Mouse (Mus musculus) forelimb bud, embryonic 11.5 days (tissue): ENCODE measurements around the gene Olfr1449.
"Not testable (repeated sequence)": the region's sequence is repeated elsewhere in the genome, so short reads cannot be mapped to it uniquely, and the experiment has no call there.

ENCODE experiments used
- DNase-seq: peaks from one replicate; pipeline ENCODE4 v3.0.0-alpha.2; 2012; ENCODE audit warnings: low read depth, low spot score

The Olfr1449 gene

DNA sequence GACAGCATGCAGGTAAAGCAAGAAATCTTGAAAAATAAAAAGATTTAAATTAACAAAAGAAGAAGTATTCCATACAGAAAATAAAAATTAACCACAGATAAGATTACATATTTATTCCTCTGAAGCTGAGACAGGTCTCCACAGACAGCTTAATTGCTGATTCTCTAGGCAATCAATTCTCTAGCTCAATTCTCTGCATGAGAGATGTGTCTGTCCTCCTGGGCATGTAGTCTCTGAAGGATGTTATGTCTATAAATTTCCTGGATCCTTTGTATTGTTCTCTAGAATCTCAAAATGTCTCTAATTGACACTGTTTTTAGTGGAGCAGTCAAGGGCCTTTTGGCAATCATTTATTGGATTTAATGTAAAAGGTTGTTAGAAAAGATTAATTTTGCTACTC is at the start of gene Olfr1449:
Olfr1449 (plus strand) TSS at position 301 of the 400 bp plus-strand sequence.
- no peak for DNase-seq

DNA sequence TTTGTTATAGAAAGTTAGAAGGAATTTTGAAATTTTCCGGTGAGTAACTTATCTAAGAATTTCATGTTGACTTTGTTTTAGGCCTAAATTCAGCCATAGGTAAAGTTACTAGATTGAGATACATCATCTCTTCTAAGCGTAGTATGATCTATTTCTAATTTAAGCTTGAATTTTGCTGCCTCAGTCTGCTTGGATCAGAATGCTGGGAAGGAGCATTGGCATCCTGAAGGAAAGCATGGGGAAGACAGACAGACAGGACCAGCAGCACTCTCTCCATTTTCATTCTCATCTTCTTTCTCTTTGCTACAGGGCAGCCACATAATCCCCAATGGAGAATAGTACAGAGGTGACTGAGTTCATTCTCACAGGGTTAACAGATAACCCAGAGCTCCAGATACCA is 47.1 kb upstream of the Olfr1449 start, which contains the start of gene Olfr1445:
Olfr1445 (plus strand) TSS at position 301 of the 400 bp plus-strand sequence.
- DNase-seq = no peak

DNA sequence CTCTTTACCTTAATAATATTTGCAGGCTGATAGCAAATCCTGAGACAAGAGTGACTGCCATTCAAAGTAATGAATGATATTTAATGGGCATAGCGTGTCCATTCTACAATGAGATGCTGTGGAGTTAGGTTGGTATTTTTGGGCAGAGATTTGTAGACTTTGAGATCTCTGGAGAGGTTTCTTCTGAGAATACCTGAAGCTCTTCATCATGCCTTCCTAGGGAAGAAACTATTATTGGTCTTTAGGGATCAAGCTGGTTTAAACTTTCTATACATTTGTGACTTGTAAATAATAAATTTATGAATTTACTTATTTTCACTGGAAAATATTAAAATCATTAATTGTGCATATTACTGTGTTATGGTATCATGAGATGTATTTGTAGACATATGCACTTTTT is 37.2 kb upstream of the Olfr1449 start, which contains the start of gene Olfr1446:
Olfr1446 (minus strand) TSS at position 101 of the 400 bp plus-strand sequence.
- no peak for DNase-seq

DNA sequence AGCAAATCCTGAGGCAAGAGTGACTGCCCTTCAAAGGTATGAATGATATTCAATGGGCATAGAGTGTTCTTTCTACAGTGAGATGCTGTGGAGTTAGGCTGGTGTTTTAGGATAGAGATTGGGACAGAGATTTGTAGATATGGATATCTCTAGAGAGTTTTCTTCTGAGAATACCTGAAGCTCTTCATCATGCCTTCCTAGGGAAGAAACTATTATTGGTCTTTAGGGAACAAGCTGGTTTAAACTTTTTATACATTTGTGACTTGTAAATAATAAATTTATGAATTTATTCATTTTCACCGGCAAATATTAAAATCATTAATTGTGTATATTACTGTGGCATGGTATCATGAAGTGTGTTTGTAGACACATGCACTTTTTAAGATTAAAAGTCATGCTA is 27.0 kb upstream of the Olfr1449 start, which contains the start of gene Olfr1447:
Olfr1447 (minus strand) TSS at position 101 of the 400 bp plus-strand sequence.
- DNase-seq = no peak

DNA sequence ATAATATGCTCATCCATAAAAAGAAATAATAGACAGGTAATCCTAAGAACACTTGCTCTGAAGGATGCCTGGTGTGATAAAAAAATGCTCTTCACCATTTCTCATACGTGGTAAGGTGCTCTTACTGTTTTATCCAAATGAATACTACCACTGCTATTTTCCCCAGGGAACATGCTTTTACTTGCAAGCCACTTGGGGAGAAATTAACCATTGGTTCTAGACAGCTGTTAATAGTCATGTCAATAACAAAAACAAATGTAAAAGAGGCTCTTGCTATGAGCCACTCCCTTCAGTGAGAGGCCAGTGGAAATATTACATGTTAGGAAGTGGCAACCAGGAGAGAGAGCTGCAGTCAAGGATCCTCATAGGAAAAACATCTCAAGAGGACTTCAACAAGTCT is 6.3 kb upstream of the Olfr1449 start, which contains the start of gene Olfr1448:
Olfr1448 (minus strand) TSS at position 101 of the 400 bp plus-strand sequence.
- no peak for DNase-seq

DNA sequence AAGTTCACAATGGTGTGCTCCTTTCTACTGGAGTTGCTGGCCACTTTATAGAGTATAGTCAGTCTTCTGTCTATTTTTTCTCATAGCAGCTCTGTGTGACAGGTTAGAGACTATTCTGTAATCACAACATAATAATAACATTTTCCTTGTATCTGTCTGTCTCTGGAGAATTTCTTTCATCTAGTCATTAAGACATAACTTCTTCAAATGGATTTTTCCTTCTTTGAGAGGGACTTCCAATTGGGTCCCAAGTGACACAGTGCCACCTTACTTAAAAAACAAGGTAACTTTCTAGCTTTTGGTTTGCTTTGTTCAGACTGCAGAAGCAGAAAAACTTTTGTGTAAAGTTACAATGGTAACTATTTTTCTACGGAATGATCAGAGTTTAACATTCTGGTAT is 19.3 kb downstream of the Olfr1449 start, which contains the start of gene Olfr1450:
Olfr1450 (plus strand) TSS at position 301 of the 400 bp plus-strand sequence.
- DNase-seq = no peak

DNA sequence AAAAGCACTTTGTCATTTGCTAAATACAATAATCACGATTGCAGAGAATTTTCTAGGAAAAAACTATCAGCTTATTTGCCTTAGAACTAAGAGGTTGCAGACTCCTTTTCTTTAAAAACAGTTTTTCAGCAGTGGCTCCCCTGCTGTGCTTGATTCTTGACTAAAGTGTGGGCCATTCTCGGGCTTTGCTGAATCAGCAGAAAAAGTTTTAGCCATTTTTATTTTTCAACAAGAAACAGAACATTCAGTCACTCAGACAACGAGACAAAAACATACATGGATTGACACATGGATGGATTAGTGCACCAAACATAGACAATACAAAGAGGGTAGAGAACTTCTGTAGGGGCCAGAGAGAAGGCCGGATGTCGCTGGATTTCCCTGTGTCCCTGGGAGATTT is 39.4 kb downstream of the Olfr1449 start:
- not testable (repeated sequence) for DNase-seq
